Mouse (Mus musculus) kidney, postnatal 10 days (tissue): ENCODE data around the gene Mcm5.
A peak's percentile ranks its signal among the peaks of the same experiment; 100 is the strongest.

Experiments
- DNase-seq: peaks from one replicate; pipeline ENCODE4 v3.0.0; 2021; ENCODE audit warnings: mixed read lengths

Gene Mcm5

GRCm38 (mm10) chr8:75103376-75103878 is 5.9 kb upstream of the Mcm5 start:
- no peak for DNase-seq

- peak; percentile 91 for DNase-seq
Measured at GRCm38 (mm10) chr8:75108527-75109235, 688 bp upstream of the Mcm5 start.

- peak; percentile 18 for DNase-seq
Measured at GRCm38 (mm10) chr8:75110093-75110492, 724 bp downstream of the Mcm5 start.

- no peak for DNase-seq
Measured at GRCm38 (mm10) chr8:75118505-75118904, 9.1 kb downstream of the Mcm5 start.

- no peak for DNase-seq
Measured at GRCm38 (mm10) chr8:75119287-75119686, 9.9 kb downstream of the Mcm5 start.

- DNase-seq = no peak
Measured at GRCm38 (mm10) chr8:75119747-75120146, 10.4 kb downstream of the Mcm5 start.

- DNase-seq = no peak
Measured at GRCm38 (mm10) chr8:75127406-75127805, 18.0 kb downstream of the Mcm5 start.

GRCm38 (mm10) chr8:75132485-75132884 is 23.1 kb downstream of the Mcm5 start:
- peak; percentile 79 for DNase-seq

GRCm38 (mm10) chr8:75133399-75133798 is 24.0 kb downstream of the Mcm5 start:
- DNase-seq = no peak

- peak; percentile 37 for DNase-seq
Measured at GRCm38 (mm10) chr8:75134603-75135391, 25.4 kb downstream of the Mcm5 start.

- no peak for DNase-seq
Measured at GRCm38 (mm10) chr8:75135756-75136155, 26.4 kb downstream of the Mcm5 start.

GRCm38 (mm10) chr8:75136256-75136655 is 26.9 kb downstream of the Mcm5 start:
- no peak for DNase-seq

- DNase-seq = no peak
Measured at GRCm38 (mm10) chr8:75137536-75137935, 28.2 kb downstream of the Mcm5 start.

GRCm38 (mm10) chr8:75150911-75151610 is 41.7 kb downstream of the Mcm5 start:
- no peak for DNase-seq

GRCm38 (mm10) chr8:75151743-75152142 is 42.4 kb downstream of the Mcm5 start:
- no peak for DNase-seq

- DNase-seq = no peak
Measured at GRCm38 (mm10) chr8:75152505-75153082, 43.2 kb downstream of the Mcm5 start.

- DNase-seq = peak; percentile 50
Measured at GRCm38 (mm10) chr8:75154855-75155478, 45.6 kb downstream of the Mcm5 start.

- DNase-seq = no peak
Measured at GRCm38 (mm10) chr8:75155740-75156322, 46.5 kb downstream of the Mcm5 start.

- DNase-seq = no peak
Measured at GRCm38 (mm10) chr8:75157471-75158230, 48.3 kb downstream of the Mcm5 start.

GRCm38 (mm10) chr8:75169363-75169762 is 60.0 kb downstream of the Mcm5 start:
- DNase-seq = peak; percentile 42

- DNase-seq = no peak
Measured at GRCm38 (mm10) chr8:75172009-75172685, 62.8 kb downstream of the Mcm5 start.
